Mouse (Mus musculus) limb, embryonic 14.5 days (tissue): ENCODE measurements around the gene Asl. TPM values are rescaled to one million over a fixed set of nuclear protein-coding genes. Genes with fewer than 3 reads are reported as not detected.

Experiments used
- ATAC-seq: fragments of 200-750 bp; cut with Nextera tagmentation; 2 replicates; pipeline ENCODE4 v1.8.0; 2017; ENCODE audit warnings: low read depth, moderate number of reproducible peaks, moderate TSS enrichment; ENCODE audit not compliant: low FRiP score
- DNase-seq: peaks from one replicate; pipeline ENCODE4 v3.0.0-alpha.2; 2015; ENCODE audit warnings: low spot score
- H3K27ac ChIP-seq: fragments of 300-500 bp; sonication (generic); replicated peaks from 2 replicates; pipeline ENCODE4 v1.5.1; 2014; ENCODE audit warnings: low read depth, mild to moderate bottlenecking, low read length, moderate library complexity, mixed read lengths
- H3K27me3 ChIP-seq: fragments of 300-500 bp; sonication (generic); 2 replicates; pipeline ENCODE4 v1.6.1; 2014; ENCODE audit warnings: low read length, mixed read lengths; ENCODE audit not compliant: control insufficient read depth, insufficient read depth
- H3K36me3 ChIP-seq: fragments of 300-500 bp; sonication (generic); 2 replicates; pipeline ENCODE4 v1.6.1; 2014; ENCODE audit warnings: mild to moderate bottlenecking, low read length, moderate library complexity, mixed read lengths; ENCODE audit not compliant: control insufficient read depth, insufficient read depth
- H3K4me1 ChIP-seq: fragments of 300-500 bp; sonication (generic); 2 replicates; pipeline ENCODE4 v1.6.1; 2014; ENCODE audit warnings: antibody characterized with exemption, low read length, mixed read lengths; ENCODE audit not compliant: control insufficient read depth, insufficient read depth
- H3K4me2 ChIP-seq: fragments of 300-500 bp; sonication (generic); replicated peaks from 2 replicates; pipeline ENCODE4 v1.6.1; 2014; ENCODE audit warnings: low read depth, mild to moderate bottlenecking, low read length, moderate library complexity; ENCODE audit not compliant: severe bottlenecking
- H3K4me3 ChIP-seq: fragments of 300-500 bp; sonication (generic); replicated peaks from 2 replicates; pipeline ENCODE4 v1.5.1; 2014; ENCODE audit warnings: low read length
- H3K9ac ChIP-seq: fragments of 300-500 bp; sonication (generic); 2 replicates; pipeline ENCODE4 v1.6.1; 2014; ENCODE audit warnings: mild to moderate bottlenecking, low read depth, low read length, moderate library complexity; ENCODE audit not compliant: severe bottlenecking
- H3K9me3 ChIP-seq: fragments of 300-500 bp; sonication (generic); 2 replicates; pipeline ENCODE4 v1.6.1; 2016; ENCODE audit warnings: low read length; ENCODE audit not compliant: control insufficient read depth
- POLR2A ChIP-seq: fragments of 200-500 bp; IDR thresholded peaks from 2 replicates; pipeline ENCODE4 v1.8.0; 2012; ENCODE audit warnings: inconsistent platforms, mild to moderate bottlenecking, moderate library complexity, borderline replicate concordance; ENCODE audit not compliant: insufficient read depth, insufficient read length; ENCODE audit errors: extremely low read depth
- WGBS: fragments of 180-500 bp; shearing (Covaris S2); extraction: QIAGEN DNeasy Blood & Tissue Kit; methylation state at CpG from one replicate; pipeline ENCODE4 v1.1.7; 2014; 5-methylcytosine and 5-hydroxymethylcytosine counted together
- polyA plus RNA-seq, 2 experiments: library from polyadenylated mRNA; depleted of rRNA in 1 of 2; stranded (reverse) in 1 of 2; unstranded in 1 of 2; fragments of >200 nt; fragmentation: Nextera tagmentation in 1 of 2; extraction: Ambion mirVana in 1 of 2; gene quantifications; 2 replicates each; pipeline versions ENCODE4 v1.2.1 to v1.2.3; 2012 to 2014

Gene Asl
- polyA plus RNA-seq, 2 experiments, result 21.5 to 36.5 TPM

DNA sequence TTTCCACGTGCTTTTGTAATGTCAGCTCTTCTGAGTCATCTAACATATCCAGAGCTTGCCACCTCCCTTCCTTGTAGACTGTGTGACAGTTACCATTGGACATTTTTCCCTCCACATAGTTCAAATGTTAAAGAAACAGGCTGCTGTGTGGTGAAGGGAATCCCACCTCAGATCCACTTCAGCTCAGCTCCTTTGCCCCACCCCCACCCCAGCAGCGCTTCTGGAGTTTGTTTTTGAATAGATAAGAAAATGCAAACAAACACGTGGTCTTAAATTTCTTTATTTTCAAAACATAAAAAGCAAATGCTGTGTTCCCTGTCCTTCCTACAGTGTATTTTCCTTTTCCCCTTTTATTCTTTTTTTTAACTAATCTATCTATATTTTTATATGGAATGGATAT lies 48.8 kb downstream of the Asl start:
- 68% methylated on average over 3 of the region's 3 CpGs for whole genome bisulfite sequencing
- Histone ChIP-seq H3K27me3 (no peaks in the 10 kb centered on the region), H3K4me1 (no peaks in the 10 kb centered on the region), H3K4me2 (no peak overlapping the region), H3K9me3 (no peaks in the 10 kb centered on the region), H3K27ac (no peak overlapping the region), H3K36me3 (peaks cover 12% of the 10 kb centered on the region), H3K4me3 (no peak overlapping the region), H3K9ac (no peak overlapping the region)
- DNase-seq (no peak), ATAC-seq (no peak)
- TF ChIP-seq POLR2A, result no peak

DNA sequence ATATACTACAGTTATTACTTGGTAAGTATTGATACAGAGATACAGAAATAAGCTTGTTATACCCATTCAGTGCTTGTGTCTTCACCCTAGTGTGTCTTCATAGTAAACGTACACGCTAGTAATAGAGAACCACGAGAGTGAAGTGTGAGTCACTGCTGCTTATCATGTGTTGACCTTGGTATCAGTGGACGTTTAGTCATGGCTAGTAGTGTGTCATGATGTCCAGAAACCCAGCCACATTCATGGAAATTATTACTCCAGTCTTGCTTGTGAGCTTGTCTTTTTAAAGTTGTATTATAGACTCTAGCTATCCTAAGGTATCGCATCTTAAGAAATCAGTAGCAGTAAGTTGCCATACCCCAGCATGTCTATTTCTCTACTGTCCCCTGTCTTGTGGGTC lies 50.4 kb downstream of the Asl start:
- ATAC-seq (no peak), DNase-seq (no peak)
- H3K9ac ChIP-seq, result no peak overlapping the region
- 92% methylated on average over 5 of the region's 5 CpGs for WGBS
- no peaks in the 10 kb centered on the region for H3K9me3 ChIP-seq
- H3K4me3 ChIP-seq, result no peak overlapping the region
- H3K4me2 ChIP-seq, result no peak overlapping the region
- peaks cover 8% of the 10 kb centered on the region for H3K36me3 ChIP-seq
- TF ChIP-seq POLR2A, result no peak
- H3K4me1 ChIP-seq, result no peaks in the 10 kb centered on the region
- H3K27me3 ChIP-seq, result no peaks in the 10 kb centered on the region
- no peak overlapping the region for H3K27ac ChIP-seq

DNA sequence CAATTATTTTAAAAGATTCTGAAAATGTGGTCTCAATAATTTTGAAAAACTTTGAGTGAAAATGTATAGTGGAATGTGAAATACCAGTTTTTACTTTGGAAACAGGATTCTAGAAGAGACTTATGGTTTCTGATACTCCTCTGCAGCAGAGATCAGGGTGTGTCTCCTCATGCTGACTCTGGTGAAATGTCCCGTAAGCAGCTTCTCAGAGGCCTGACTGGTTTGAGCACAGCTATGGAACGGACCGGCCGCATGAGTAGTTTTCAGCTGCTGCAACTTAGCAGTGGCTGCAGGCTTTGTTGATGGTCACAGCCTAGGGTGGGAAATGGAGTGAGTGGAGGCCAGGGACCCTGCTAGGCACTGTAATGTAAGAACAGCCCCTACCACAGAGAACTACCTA lies 51.3 kb downstream of the Asl start:
- H3K27me3 ChIP-seq, result no peaks in the 10 kb centered on the region

DNA sequence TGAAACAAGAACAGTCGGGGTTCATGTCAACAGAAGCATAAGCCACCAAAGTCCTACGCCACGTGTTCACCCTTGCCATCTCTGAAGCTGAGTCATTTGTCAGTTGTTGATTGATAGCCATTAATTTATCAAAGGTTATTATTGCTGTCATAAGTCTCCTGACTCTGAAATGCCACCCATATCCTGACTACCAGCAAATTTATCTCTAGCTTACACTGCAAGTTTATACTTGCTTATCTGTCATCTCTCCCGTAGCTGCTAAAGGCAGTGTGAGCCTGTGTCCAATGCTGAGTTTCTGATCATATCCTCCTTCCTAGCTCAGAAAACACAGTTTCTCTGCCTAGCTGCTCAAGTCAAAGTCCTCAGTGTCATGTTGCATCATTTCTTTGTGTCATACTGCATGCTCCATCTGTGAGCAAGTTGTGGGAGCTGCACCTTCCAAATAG lies 54.2 kb downstream of the Asl start:
- no peaks in the 10 kb centered on the region for H3K9me3 ChIP-seq
- 77% methylated on average over 4 of the region's 4 CpGs for WGBS
- no peak for TF ChIP-seq POLR2A
- H3K4me3 ChIP-seq, result no peak overlapping the region
- H3K9ac ChIP-seq, result no peak overlapping the region
- no peak for DNase-seq
- no peaks in the 10 kb centered on the region for H3K27me3 ChIP-seq
- no peak for ATAC-seq
- no peak overlapping the region for H3K27ac ChIP-seq
- H3K4me1 ChIP-seq, result no peaks in the 10 kb centered on the region
- H3K4me2 ChIP-seq, result no peak overlapping the region
- H3K36me3 ChIP-seq, result peaks cover 7% of the 10 kb centered on the region

More for the DNA sequence above, 51.3 kb downstream of the Asl start:
- no peak overlapping the region for H3K4me2 ChIP-seq
- TF ChIP-seq POLR2A, result no peak
- DNase-seq (no peak), ATAC-seq (no peak)
- WGBS, result 89% methylated on average over 4 of the region's 4 CpGs
- H3K9me3 ChIP-seq, result no peaks in the 10 kb centered on the region
- H3K4me1 ChIP-seq, result no peaks in the 10 kb centered on the region
- no peak overlapping the region for H3K9ac ChIP-seq
- no peaks in the 10 kb centered on the region; the same call in 1 of the 2 replicates for H3K36me3 ChIP-seq
- no peak overlapping the region for H3K4me3 ChIP-seq
- no peak overlapping the region for H3K27ac ChIP-seq

DNA sequence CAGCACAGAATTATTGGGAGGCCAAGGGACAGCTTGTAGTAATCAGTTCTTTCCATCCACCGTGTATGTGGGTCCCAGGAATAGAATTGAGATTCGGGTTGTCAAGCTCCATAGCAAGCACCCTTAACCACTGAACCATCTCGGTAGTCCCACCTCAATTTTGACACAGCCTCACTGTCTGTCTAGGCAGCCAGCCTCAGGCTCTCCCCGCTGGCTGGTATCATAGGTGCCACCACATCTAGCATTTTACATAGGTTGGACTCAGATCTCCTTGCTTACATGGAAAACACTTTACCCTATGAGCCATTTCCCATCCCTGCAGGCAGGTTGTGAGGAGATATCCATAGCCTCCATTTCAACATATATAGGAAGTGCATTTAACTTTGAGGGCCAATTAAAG lies 54.7 kb downstream of the Asl start:
- no peak overlapping the region for H3K4me3 ChIP-seq
- H3K4me2 ChIP-seq, result no peak overlapping the region
- TF ChIP-seq POLR2A, result no peak
- peaks cover 7% of the 10 kb centered on the region for H3K36me3 ChIP-seq
- H3K4me1 ChIP-seq, result no peaks in the 10 kb centered on the region
- ATAC-seq, result no peak
- no peak overlapping the region for H3K27ac ChIP-seq
- H3K27me3 ChIP-seq, result no peaks in the 10 kb centered on the region
- no peaks in the 10 kb centered on the region for H3K9me3 ChIP-seq
- DNase-seq, result no peak
- H3K9ac ChIP-seq, result no peak overlapping the region
- 78% methylated on average over 4 of the region's 4 CpGs for WGBS

DNA sequence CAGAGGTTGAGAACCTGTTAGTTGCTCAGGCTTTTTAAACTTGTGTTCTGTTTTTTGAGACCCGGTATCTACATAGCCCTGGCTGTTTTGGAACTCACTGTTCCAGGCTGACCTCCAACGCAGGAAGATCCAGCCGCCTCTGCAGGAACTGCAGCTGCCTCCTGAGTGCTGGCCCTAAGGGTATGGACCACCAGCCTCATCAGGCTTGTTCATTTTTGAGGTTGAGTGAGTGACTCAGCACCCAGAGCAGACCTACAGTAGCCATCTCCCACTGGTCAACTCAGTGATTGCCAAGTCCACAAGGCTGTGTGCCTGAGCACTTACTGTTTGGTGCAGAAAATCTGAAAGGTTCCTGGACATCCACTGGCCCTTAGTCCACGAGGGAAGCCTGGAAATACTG lies 57.6 kb downstream of the Asl start:
- ATAC-seq (no peak), DNase-seq (no peak)
- no peaks in the 10 kb centered on the region for H3K4me1 ChIP-seq
- H3K27ac ChIP-seq, result no peak overlapping the region
- no peaks in the 10 kb centered on the region for H3K9me3 ChIP-seq
- no peak overlapping the region for H3K4me2 ChIP-seq
- peaks cover 7% of the 10 kb centered on the region for H3K36me3 ChIP-seq
- TF ChIP-seq POLR2A, result no peak
- 75% methylated on average over 4 of the region's 4 CpGs for WGBS
- H3K9ac ChIP-seq, result no peak overlapping the region
- no peak overlapping the region for H3K4me3 ChIP-seq
- H3K27me3 ChIP-seq, result no peaks in the 10 kb centered on the region
